10 mouse cellular contexts compared by ENCODE assay signal in the genomic region with DNA sequence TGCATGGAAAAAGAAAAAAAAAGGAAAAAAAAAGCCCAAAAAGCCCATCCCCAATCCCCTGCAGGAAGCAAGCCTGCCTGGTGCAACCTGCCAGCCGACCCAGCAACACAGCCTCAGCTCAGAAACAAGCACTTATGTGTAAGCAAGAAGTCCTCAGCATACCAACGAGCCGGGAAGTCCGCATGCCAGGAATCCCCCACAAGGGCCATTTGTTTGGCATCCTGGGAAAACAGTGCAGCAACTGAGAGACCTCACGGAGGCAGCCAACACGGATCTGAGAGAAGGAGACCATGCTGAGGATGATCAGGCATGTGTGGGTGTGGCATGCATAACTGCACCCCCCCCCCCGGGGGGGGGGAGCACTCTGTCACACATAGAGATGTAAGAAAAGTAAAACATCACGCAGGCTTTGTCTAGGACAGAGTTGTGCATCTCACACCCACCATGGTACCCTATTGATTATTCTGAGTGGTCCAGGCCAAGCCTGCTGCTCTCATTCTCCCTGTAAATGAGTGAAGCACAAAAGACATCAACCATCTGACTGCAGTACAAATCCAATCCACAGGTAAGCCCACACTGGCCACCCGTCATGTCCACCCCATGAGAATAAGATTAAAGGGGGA. TPM values are rescaled to one million over a fixed set of nuclear protein-coding genes. Genes with fewer than 3 reads are reported as not detected.
DNase-seq lines count a peak whose midpoint lies in the region; ATAC-seq lines count a peak whose summit lies in the region.
"Had no signal": no experiment of that assay in that cellular context is flagged by ENCODE, and none has a peak within 500 bp of the region (broad histone marks: within the 10 kb centered on the region; RNA-seq: fewer than 3 reads in every experiment).

No protein-coding gene starts in this region.

- H3K4me3 ChIP-seq in neural tube, embryonic 11.5 days (ENCODE audit: low read depth, low read length), result no peak overlapping the region
- no peak overlapping the region for H3K4me3 ChIP-seq in midbrain, embryonic 12.5 days
- H3K4me3 ChIP-seq: embryonic facial prominence, embryonic 15.5 days had no signal

- no peak overlapping the region for H3K9ac ChIP-seq in neural tube, embryonic 11.5 days (ENCODE audit: low read length)
- H3K9ac ChIP-seq in midbrain, embryonic 12.5 days (replicated peaks), result no peak overlapping the region
- H3K9ac ChIP-seq: embryonic facial prominence, embryonic 15.5 days had no signal

- no peak overlapping the region for H3K27ac ChIP-seq in neural tube, embryonic 11.5 days (ENCODE audit: low read depth, low read length)
- H3K27ac ChIP-seq in midbrain, embryonic 12.5 days (replicated peaks), result no peak overlapping the region
- H3K27ac ChIP-seq: embryonic facial prominence, embryonic 15.5 days had no signal

- 0 out of 2 replicates have a peak, but pooled peaks have one; percentile 35 for ATAC-seq in neural tube, embryonic 11.5 days (ENCODE audit: insufficient read depth, low FRiP score, low TSS enrichment)
- ATAC-seq in midbrain, embryonic 12.5 days (ENCODE audit: low FRiP score, low read depth), result peak; percentile 42

- no peaks in the 10 kb centered on the region for H3K9me3 ChIP-seq in neural tube, embryonic 11.5 days (ENCODE audit: control insufficient read depth, low read length)
- no peaks in the 10 kb centered on the region for H3K9me3 ChIP-seq in midbrain, embryonic 12.5 days
- H3K9me3 ChIP-seq: embryonic facial prominence, embryonic 15.5 days had no signal

- H3K4me2 ChIP-seq in neural tube, embryonic 11.5 days (ENCODE audit: low read depth), result no peak overlapping the region
- no peak overlapping the region for H3K4me2 ChIP-seq in midbrain, embryonic 12.5 days (replicated peaks)
- H3K4me2 ChIP-seq: embryonic facial prominence, embryonic 15.5 days had no signal

- H3K4me1 ChIP-seq in neural tube, embryonic 11.5 days (ENCODE audit: control insufficient read depth, insufficient read depth, low read length), result no peaks in the 10 kb centered on the region
- 0 out of 2 replicates have a peak, but pooled peaks cover 10% of the 10 kb centered on the region for H3K4me1 ChIP-seq in midbrain, embryonic 12.5 days
- H3K4me1 ChIP-seq: embryonic facial prominence, embryonic 15.5 days had no signal

- H3K36me3 ChIP-seq in neural tube, embryonic 11.5 days (ENCODE audit: control insufficient read depth, insufficient read depth, low read length), result no peaks in the 10 kb centered on the region
- H3K36me3 ChIP-seq in midbrain, embryonic 12.5 days, result no peaks in the 10 kb centered on the region
- H3K36me3 ChIP-seq: embryonic facial prominence, embryonic 15.5 days had no signal

- 48% methylated on average over 9 of the region's 9 CpGs for WGBS in neural tube, embryonic 11.5 days
- 50% methylated on average over 9 of the region's 9 CpGs for WGBS in midbrain, embryonic 12.5 days

- no peaks in the 10 kb centered on the region for H3K27me3 ChIP-seq in neural tube, embryonic 11.5 days (ENCODE audit: control insufficient read depth, insufficient read depth, low read length)
- H3K27me3 ChIP-seq in midbrain, embryonic 12.5 days, result peaks cover 94% of the 10 kb centered on the region
- H3K27me3 ChIP-seq: embryonic facial prominence, embryonic 15.5 days had no signal

- DNase-seq in neural tube, embryonic 11.5 days (ENCODE audit: low spot score), result peak; percentile 26
- DNase-seq in neural tube, embryonic 10.5 days (ENCODE audit: extremely low spot score, low spot score), result no peak
- peak; percentile 40 for DNase-seq in left cerebral cortex, adult 11 months (ENCODE audit: low spot score)
- no peak for DNase-seq in kidney, postnatal 36 days
- no peak for DNase-seq in gastrocnemius, adult 8-10 months (ENCODE audit: low spot score in 2 of 2)
- no peak for DNase-seq in adrenal gland, postnatal 10 days
- DNase-seq in ovary, adult 18-20 months (ENCODE audit: low spot score), result no peak

RNA-seq across cellular contexts. Expression of gene Ptprt, which starts 24.4 kb away (rescaled TPM):
- 1.6 TPM in 2 replicates for polyA plus RNA-seq in neural tube, embryonic 11.5 days (2014; fragmentation: Nextera tagmentation; extraction: Ambion mirVana)
- 2.3 and 3.4 TPM in 2 replicates for polyA plus RNA-seq in midbrain, embryonic 12.5 days (2016; fragmentation: Nextera tagmentation; extraction: Ambion mirVana)
- total RNA-seq in gastrocnemius, adult 8-10 months (2022), result under 1 TPM; 0.07 to 0.51 (median 0.21) TPM
- total RNA-seq in adrenal gland, postnatal 10 days (2021), result 1 to 10 TPM in 1 of 2 experiments, under 1 TPM in 1; 0.99 to 1.4 TPM
- total RNA-seq: hematopoietic stem cell, adult 5-6 weeks had no signal

Comparison
In these comparisons a context has a peak if more than half of its experiments do, and no peak if none do; other contexts are left out.
1. DNase-seq: peak in neural tube, embryonic 11.5 days (single experiment) and left cerebral cortex, adult 11 months (single experiment); none in neural tube, embryonic 10.5 days (single experiment), kidney, postnatal 36 days (0 of 2), gastrocnemius, adult 8-10 months (0 of 2), adrenal gland, postnatal 10 days (single experiment) and ovary, adult 18-20 months (single experiment).